Mouse (Mus musculus) ES-Bruce4 (cell line): ENCODE measurements around the gene Drd4.

ENCODE experiments used
- CTCF ChIP-seq: IDR thresholded peaks from one replicate; pipeline ENCODE4 v1.8.1; 2011; ENCODE audit warnings: low read depth, low read length
- EP300 ChIP-seq: IDR thresholded peaks from 2 replicates; pipeline ENCODE4 v1.6.1; 2011; ENCODE audit warnings: low read depth, low read length; ENCODE audit not compliant: insufficient read depth
- POLR2A ChIP-seq: IDR thresholded peaks from one replicate; pipeline ENCODE4 v1.8.1; 2011; ENCODE audit warnings: low read length; ENCODE audit not compliant: insufficient read depth

DNA sequence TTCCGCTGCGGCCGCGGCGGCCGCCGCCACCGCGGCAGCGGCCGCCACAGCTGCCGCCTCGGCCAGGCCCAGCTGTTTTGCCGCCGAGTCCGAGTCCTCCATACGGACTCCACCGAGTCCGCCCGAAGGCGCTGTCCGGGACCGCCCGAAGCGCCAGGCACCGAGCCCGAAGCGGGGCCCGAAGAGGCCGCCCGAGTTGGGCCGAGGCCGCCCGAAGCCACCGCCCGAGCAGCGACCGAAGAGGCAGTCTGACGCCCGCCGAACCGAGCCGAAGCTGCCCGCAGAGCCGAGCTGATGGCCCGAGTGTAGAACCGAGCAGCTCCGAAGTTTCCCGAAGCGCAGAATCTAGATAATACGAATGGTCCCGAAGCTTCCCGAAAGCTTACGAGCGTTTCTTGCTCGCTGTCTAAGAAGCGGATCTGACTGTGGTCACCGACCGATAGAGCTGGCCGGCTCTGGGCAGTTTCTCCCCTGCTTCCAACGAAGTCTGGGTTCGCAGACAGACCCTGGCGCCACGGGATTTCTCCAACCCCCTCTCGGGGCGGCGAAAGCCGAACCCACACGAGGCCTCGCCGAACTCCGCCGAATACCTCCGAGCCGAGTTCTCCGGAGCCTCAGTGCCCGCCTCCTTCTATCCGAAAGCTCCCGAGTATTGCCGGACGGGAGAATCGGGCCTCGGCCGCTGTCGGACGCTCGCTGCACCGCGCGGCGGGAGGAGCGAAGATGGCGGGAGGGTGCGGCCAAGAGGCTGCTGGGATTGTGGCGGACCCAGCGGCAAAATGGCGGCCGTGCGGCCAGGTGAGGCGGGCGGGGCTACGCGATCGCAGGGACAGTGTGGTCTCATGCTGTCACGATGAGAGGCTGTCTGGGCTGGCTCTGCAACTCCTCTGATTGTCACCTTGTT lies 35.9 kb downstream of the Drd4 start, which contains the start of the genes Deaf1 and Tmem80:
- TF ChIP-seq EP300 (peak; percentile 49; the same call in 1 of the 2 replicates), CTCF (no peak), POLR2A (peak; percentile 79)
